Mouse (Mus musculus): ENCODE data around the gene Pik3cg.
"Not testable (repeated sequence)": the region's sequence is repeated elsewhere in the genome, so short reads cannot be mapped to it uniquely, and the experiment has no call there.

The Pik3cg gene

GRCm38 (mm10) chr12:32207948-32208891 lies at the start of gene Pik3cg:
Gene Pik3cg, minus strand, starts transcription at chr12:32208659.
- peak; percentile 60 to 72 for DNase-seq (ENCODE audit: low spot score in 2 of 2)

GRCm38 (mm10) chr12:32248483-32248882 lies 40.0 kb upstream of the Pik3cg start:
- DNase-seq (ENCODE audit: low spot score in 2 of 2), result no peak

- peak; percentile 47 to 62 for DNase-seq (ENCODE audit: low spot score in 2 of 2)
Measured at GRCm38 (mm10) chr12:32245566-32246233, 37.2 kb upstream of the Pik3cg start.

- no peak for DNase-seq (ENCODE audit: low spot score in 2 of 2)
Measured at GRCm38 (mm10) chr12:32243586-32243985, 35.1 kb upstream of the Pik3cg start.

- DNase-seq (ENCODE audit: low spot score in 2 of 2), result not testable (repeated sequence)
Measured at GRCm38 (mm10) chr12:32239134-32239533, 30.7 kb upstream of the Pik3cg start.

- no peak for DNase-seq (ENCODE audit: low spot score in 2 of 2)
Measured at GRCm38 (mm10) chr12:32238433-32238832, 30.0 kb upstream of the Pik3cg start.

- DNase-seq (ENCODE audit: low spot score in 2 of 2), result no peak
Measured at GRCm38 (mm10) chr12:32237839-32238238, 29.4 kb upstream of the Pik3cg start.

- no peak for DNase-seq (ENCODE audit: low spot score in 2 of 2)
Measured at GRCm38 (mm10) chr12:32237139-32237538, 28.7 kb upstream of the Pik3cg start.

- no peak for DNase-seq (ENCODE audit: low spot score in 2 of 2)
Measured at GRCm38 (mm10) chr12:32236450-32236849, 28.0 kb upstream of the Pik3cg start.

GRCm38 (mm10) chr12:32233871-32234270 lies 25.4 kb upstream of the Pik3cg start:
- DNase-seq (ENCODE audit: low spot score in 2 of 2), result no peak

- DNase-seq (ENCODE audit: low spot score in 2 of 2), result peak in 1 of 2 experiments; percentile 17
Measured at GRCm38 (mm10) chr12:32231398-32231797, 22.9 kb upstream of the Pik3cg start.

- DNase-seq (ENCODE audit: low spot score in 2 of 2), result no peak
Measured at GRCm38 (mm10) chr12:32223629-32224028, 15.2 kb upstream of the Pik3cg start.

- no peak for DNase-seq (ENCODE audit: low spot score in 2 of 2)
Measured at GRCm38 (mm10) chr12:32222758-32223385, 14.4 kb upstream of the Pik3cg start.

GRCm38 (mm10) chr12:32220387-32220786 lies 11.9 kb upstream of the Pik3cg start:
- no peak for DNase-seq (ENCODE audit: low spot score in 2 of 2)

- DNase-seq (ENCODE audit: low spot score in 2 of 2), result no peak
Measured at GRCm38 (mm10) chr12:32215143-32215542, 6.7 kb upstream of the Pik3cg start.

GRCm38 (mm10) chr12:32212702-32213101 lies 4.2 kb upstream of the Pik3cg start:
- peak; percentile 86 to 92 for DNase-seq (ENCODE audit: low spot score in 2 of 2)

GRCm38 (mm10) chr12:32212156-32212555 lies 3.7 kb upstream of the Pik3cg start:
- DNase-seq (ENCODE audit: low spot score in 2 of 2), result no peak

GRCm38 (mm10) chr12:32211257-32211656 lies 2.8 kb upstream of the Pik3cg start:
- no peak for DNase-seq (ENCODE audit: low spot score in 2 of 2)

GRCm38 (mm10) chr12:32208951-32209350 lies 492 bp upstream of the Pik3cg start:
- peak in 1 of 2 experiments; percentile 36 for DNase-seq (ENCODE audit: low spot score in 2 of 2)

- no peak for DNase-seq (ENCODE audit: low spot score in 2 of 2)
Measured at GRCm38 (mm10) chr12:32207141-32207540, 1.3 kb downstream of the Pik3cg start.

- peak; percentile 34 to 40 for DNase-seq (ENCODE audit: low spot score in 2 of 2)
Measured at GRCm38 (mm10) chr12:32203695-32204094, 4.8 kb downstream of the Pik3cg start.

GRCm38 (mm10) chr12:32202583-32202982 lies 5.9 kb downstream of the Pik3cg start:
- DNase-seq (ENCODE audit: low spot score in 2 of 2), result no peak
